12 mouse cellular contexts compared by ENCODE assay signal in the genomic region with DNA sequence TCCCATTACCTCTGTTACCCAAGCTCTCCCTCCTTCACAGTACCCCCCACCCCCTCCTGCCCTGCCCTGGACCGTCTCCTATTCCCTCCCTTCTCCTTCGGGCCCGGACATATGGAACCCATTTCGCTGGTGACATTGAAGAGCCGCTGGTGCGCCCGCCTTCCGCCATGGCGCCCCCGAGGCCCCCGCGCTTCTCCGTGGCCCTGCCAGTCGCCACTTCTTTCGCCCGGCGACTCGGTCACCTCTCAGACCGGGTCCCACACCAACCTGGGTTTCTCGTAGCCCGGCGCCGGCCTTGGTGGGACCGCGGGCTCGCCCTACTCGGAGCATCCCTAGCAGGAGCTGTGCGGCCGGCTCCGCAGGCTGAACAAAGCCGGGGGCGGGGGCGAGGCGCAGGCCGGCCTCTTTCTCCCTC. TPM values are rescaled to one million over a fixed set of nuclear protein-coding genes. Genes with fewer than 3 reads are reported as not detected.
DNase-seq lines count a peak whose midpoint lies in the region; ATAC-seq lines count a peak whose summit lies in the region.
"Had no signal": no experiment of that assay in that cellular context is flagged by ENCODE, and none has a peak within 500 bp of the region (broad histone marks: within the 10 kb centered on the region; RNA-seq: fewer than 3 reads in every experiment).

No protein-coding gene starts in this region.

- peaks cover 40% of the 10 kb centered on the region for H3K36me3 ChIP-seq in kidney, embryonic 14.5 days (ENCODE audit: control insufficient read depth, insufficient read depth, low read length)
- H3K36me3 ChIP-seq in hindbrain, embryonic 12.5 days: no peaks in the 10 kb centered on the region
- H3K36me3 ChIP-seq in liver, embryonic 15.5 days (replicated peaks): no peaks in the 10 kb centered on the region
- H3K36me3 ChIP-seq: midbrain, embryonic 15.5 days had no signal

- H3K4me1 ChIP-seq in kidney, embryonic 14.5 days (ENCODE audit: control insufficient read depth, insufficient read depth, low read length): peaks cover 91% of the 10 kb centered on the region
- peaks cover 5% of the 10 kb centered on the region for H3K4me1 ChIP-seq in brown adipose tissue, adult 24 weeks (ENCODE audit: control insufficient read depth, insufficient read depth, insufficient read length, low read length)
- H3K4me1 ChIP-seq in hindbrain, embryonic 12.5 days: peaks cover 4% of the 10 kb centered on the region; the same call in 1 of the 2 replicates
- no peaks in the 10 kb centered on the region for H3K4me1 ChIP-seq in liver, embryonic 15.5 days (replicated peaks)
- H3K4me1 ChIP-seq: forebrain, embryonic 13.5 days; midbrain, embryonic 15.5 days had no signal

- peak overlapping the region; percentile 86 for H3K9ac ChIP-seq in kidney, embryonic 14.5 days (ENCODE audit: low read depth, low read length)
- peak overlapping the region; percentile 85 for H3K9ac ChIP-seq in hindbrain, embryonic 12.5 days
- no peak overlapping the region for H3K9ac ChIP-seq in liver, embryonic 15.5 days
- H3K9ac ChIP-seq: forebrain, embryonic 13.5 days; midbrain, embryonic 15.5 days had no signal

- WGBS in kidney, embryonic 14.5 days: 6% methylated on average over 33 of the region's 35 CpGs
- under 1% methylated on average over 34 of the region's 35 CpGs for WGBS in hindbrain, embryonic 12.5 days
- 8% methylated on average over 35 of the region's 35 CpGs for WGBS in liver, embryonic 15.5 days (ENCODE audit: insufficient replicate concordance)

- no peak for DNase-seq in kidney, postnatal 10 days
- no peak for DNase-seq in left cerebral cortex, adult 18-20 months (ENCODE audit: low spot score in 2 of 2)
- no peak for DNase-seq in right cerebral cortex, postnatal 10 days (ENCODE audit: low spot score in 2 of 2)
- no peak for DNase-seq in gastrocnemius, postnatal 4 days (ENCODE audit: low spot score in 2 of 2)
- DNase-seq: right cerebral cortex, postnatal 4 days had no signal

- H3K4me2 ChIP-seq in kidney, embryonic 14.5 days (replicated peaks; ENCODE audit: low read depth, low read length): peak overlapping the region; percentile 70
- H3K4me2 ChIP-seq in hindbrain, embryonic 12.5 days (replicated peaks): peak overlapping the region; percentile 62
- H3K4me2 ChIP-seq in liver, embryonic 15.5 days: peak overlapping the region; percentile 33
- H3K4me2 ChIP-seq: forebrain, embryonic 13.5 days; midbrain, embryonic 15.5 days had no signal

- H3K4me3 ChIP-seq in kidney, embryonic 14.5 days (ENCODE audit: low read length): peak overlapping the region; percentile 38
- peak overlapping the region; percentile 66 for H3K4me3 ChIP-seq in brown adipose tissue, adult 24 weeks (ENCODE audit: insufficient read depth, low read depth, low read length)
- peak overlapping the region; percentile 42 for H3K4me3 ChIP-seq in hindbrain, embryonic 12.5 days
- peak overlapping the region; percentile 14 for H3K4me3 ChIP-seq in liver, embryonic 15.5 days (replicated peaks)
- H3K4me3 ChIP-seq: forebrain, embryonic 13.5 days; midbrain, embryonic 15.5 days had no signal

- H3K9me3 ChIP-seq in kidney, embryonic 14.5 days (ENCODE audit: control insufficient read depth, low read length): no peaks in the 10 kb centered on the region
- H3K9me3 ChIP-seq in hindbrain, embryonic 12.5 days (replicated peaks): no peaks in the 10 kb centered on the region
- H3K9me3 ChIP-seq in liver, embryonic 15.5 days (replicated peaks): no peaks in the 10 kb centered on the region
- H3K9me3 ChIP-seq: forebrain, embryonic 13.5 days; midbrain, embryonic 15.5 days had no signal

- ATAC-seq in kidney, embryonic 14.5 days (ENCODE audit: low FRiP score, low TSS enrichment): peak; percentile 40
- ATAC-seq in hindbrain, embryonic 12.5 days (ENCODE audit: low FRiP score): no peak
- ATAC-seq in liver, embryonic 15.5 days (ENCODE audit: insufficient read depth): no peak
- ATAC-seq: forebrain, embryonic 13.5 days; midbrain, embryonic 15.5 days had no signal

- no peaks in the 10 kb centered on the region for H3K27me3 ChIP-seq in kidney, embryonic 14.5 days (ENCODE audit: control insufficient read depth, insufficient read depth, low read length)
- H3K27me3 ChIP-seq in hindbrain, embryonic 12.5 days: peaks cover 100% of the 10 kb centered on the region
- peaks cover 99% of the 10 kb centered on the region for H3K27me3 ChIP-seq in liver, embryonic 15.5 days

- peak overlapping the region; percentile 100 for H3K27ac ChIP-seq in kidney, embryonic 14.5 days (ENCODE audit: low read depth, low read length)
- peak overlapping the region; percentile 43; the same call in 1 of the 2 replicates for H3K27ac ChIP-seq in brown adipose tissue, adult 24 weeks (replicated peaks; ENCODE audit: low read depth, low read length)
- H3K27ac ChIP-seq in hindbrain, embryonic 12.5 days: peak overlapping the region; percentile 95
- no peak overlapping the region for H3K27ac ChIP-seq in liver, embryonic 15.5 days (replicated peaks)
- H3K27ac ChIP-seq: forebrain, embryonic 13.5 days; midbrain, embryonic 15.5 days had no signal

RNA-seq across cellular contexts. Expression of gene Hoxb3, which starts 9.5 kb away (rescaled TPM):
- 8.2 and 8.6 TPM in 2 replicates for polyA plus RNA-seq in kidney, embryonic 14.5 days (2014; fragmentation: Nextera tagmentation; extraction: Ambion mirVana)
- polyA plus RNA-seq in brown adipose tissue, adult 24 weeks (2012; ENCODE audit: insufficient read depth, insufficient read length, missing spikeins): 1.7 and 2.0 TPM in 2 replicates
- polyA plus RNA-seq in hindbrain, embryonic 12.5 days (2016; fragmentation: Nextera tagmentation; extraction: Ambion mirVana): 15.3 and 19.3 TPM in 2 replicates
- polyA plus RNA-seq in liver, embryonic 15.5 days (2015; fragmentation: Nextera tagmentation; extraction: Ambion mirVana): 0.05 and 0.26 TPM in 2 replicates
- not detected for total RNA-seq in left cerebral cortex, adult 18-20 months (2021)
- total RNA-seq in gastrocnemius, postnatal 4 days (2021): 1 to 10 TPM; 1.0 to 1.3 TPM
- total RNA-seq: layer of hippocampus, adult 8-10 months had no signal
- polyA plus RNA-seq: forebrain, embryonic 13.5 days; midbrain, embryonic 15.5 days had no signal

RNA-seq across cellular contexts. Expression of gene Hoxb4, which starts 14.6 kb away (rescaled TPM):
- polyA plus RNA-seq in kidney, embryonic 14.5 days (2014; fragmentation: Nextera tagmentation; extraction: Ambion mirVana): 4.2 and 8.6 TPM in 2 replicates
- polyA plus RNA-seq in brown adipose tissue, adult 24 weeks (2012; ENCODE audit: insufficient read depth, insufficient read length, missing spikeins): 6.0 and 6.4 TPM in 2 replicates
- 7.7 and 8.1 TPM in 2 replicates for polyA plus RNA-seq in hindbrain, embryonic 12.5 days (2016; fragmentation: Nextera tagmentation; extraction: Ambion mirVana)
- 0.10 TPM in 2 replicates for polyA plus RNA-seq in liver, embryonic 15.5 days (2015; fragmentation: Nextera tagmentation; extraction: Ambion mirVana)
- total RNA-seq in left cerebral cortex, adult 18-20 months (2021): not detected
- under 1 TPM; 0.57 to 0.91 TPM for total RNA-seq in gastrocnemius, postnatal 4 days (2021)
- polyA plus RNA-seq: forebrain, embryonic 13.5 days; midbrain, embryonic 15.5 days had no signal

RNA-seq across cellular contexts. Expression of gene Hoxb2, which starts 17.7 kb away (rescaled TPM):
- polyA plus RNA-seq in kidney, embryonic 14.5 days (2014; fragmentation: Nextera tagmentation; extraction: Ambion mirVana): 49.9 and 67.2 TPM in 2 replicates
- 3.2 and 3.7 TPM in 2 replicates for polyA plus RNA-seq in brown adipose tissue, adult 24 weeks (2012; ENCODE audit: insufficient read depth, insufficient read length, missing spikeins)
- 58.2 and 73.9 TPM in 2 replicates for polyA plus RNA-seq in hindbrain, embryonic 12.5 days (2016; fragmentation: Nextera tagmentation; extraction: Ambion mirVana)
- polyA plus RNA-seq in liver, embryonic 15.5 days (2015; fragmentation: Nextera tagmentation; extraction: Ambion mirVana): 0.75 and 1.1 TPM in 2 replicates
- total RNA-seq in left cerebral cortex, adult 18-20 months (2021): not detected
- total RNA-seq in gastrocnemius, postnatal 4 days (2021): under 1 TPM; 0.44 to 0.93 TPM
- total RNA-seq: layer of hippocampus, adult 8-10 months had no signal
- polyA plus RNA-seq: forebrain, embryonic 13.5 days had no signal

RNA-seq across cellular contexts. Expression of gene Hoxb5, which starts 29.5 kb away (rescaled TPM):
- polyA plus RNA-seq in kidney, embryonic 14.5 days (2014; fragmentation: Nextera tagmentation; extraction: Ambion mirVana): 22.1 and 24.3 TPM in 2 replicates
- polyA plus RNA-seq in brown adipose tissue, adult 24 weeks (2012; ENCODE audit: insufficient read depth, insufficient read length, missing spikeins): 1.1 and 1.2 TPM in 2 replicates
- polyA plus RNA-seq in hindbrain, embryonic 12.5 days (2016; fragmentation: Nextera tagmentation; extraction: Ambion mirVana): 74.3 and 126 TPM in 2 replicates
- 0.30 and 0.37 TPM in 2 replicates for polyA plus RNA-seq in liver, embryonic 15.5 days (2015; fragmentation: Nextera tagmentation; extraction: Ambion mirVana)
- not detected for total RNA-seq in left cerebral cortex, adult 18-20 months (2021)
- total RNA-seq in gastrocnemius, postnatal 4 days (2021): 1 to 10 TPM in 1 of 2 experiments, under 1 TPM in 1; 0.80 to 1.1 TPM
- total RNA-seq: layer of hippocampus, adult 8-10 months had no signal
- polyA plus RNA-seq: forebrain, embryonic 13.5 days had no signal

RNA-seq across cellular contexts. Expression of gene Hoxb1, which starts 32.9 kb away (rescaled TPM):
- polyA plus RNA-seq in kidney, embryonic 14.5 days (2014; fragmentation: Nextera tagmentation; extraction: Ambion mirVana): 0.27 and 0.37 TPM in 2 replicates
- polyA plus RNA-seq in brown adipose tissue, adult 24 weeks (2012; ENCODE audit: insufficient read depth, insufficient read length, missing spikeins): not detected in 2 replicates
- polyA plus RNA-seq in hindbrain, embryonic 12.5 days (2016; fragmentation: Nextera tagmentation; extraction: Ambion mirVana): 0.82 and 2.2 TPM in 2 replicates
- not detected in 2 replicates for polyA plus RNA-seq in liver, embryonic 15.5 days (2015; fragmentation: Nextera tagmentation; extraction: Ambion mirVana)
- total RNA-seq in left cerebral cortex, adult 18-20 months (2021): not detected
- total RNA-seq in gastrocnemius, postnatal 4 days (2021): not detected
- total RNA-seq: layer of hippocampus, adult 8-10 months had no signal
- polyA plus RNA-seq: forebrain, embryonic 13.5 days; midbrain, embryonic 15.5 days had no signal

Comparison
In these comparisons a context has a peak if more than half of its experiments do, and no peak if none do; other contexts are left out.
1. H3K4me3 ChIP-seq: peak in every context shown above with its lines; median percentile 66 in brown adipose tissue, adult 24 weeks; 42 in hindbrain, embryonic 12.5 days; 38 in kidney, embryonic 14.5 days; 14 in liver, embryonic 15.5 days.
2. RNA of gene Hoxb2, which starts 17.7 kb away (polyA plus RNA-seq): 58.2 to 73.9 TPM in hindbrain, embryonic 12.5 days and 49.9 to 67.2 TPM in kidney, embryonic 14.5 days; 3.2 to 3.7 TPM in brown adipose tissue, adult 24 weeks and 0.75 to 1.1 TPM in liver, embryonic 15.5 days; every median in the first group is over 10 times any median in the second.
3. Peak in every context shown above with its lines, with median percentiles within 50 percentile points of each other: H3K4me2 ChIP-seq.